Mouse (Mus musculus): ENCODE measurements around the gene Gp9. TPM values are rescaled to one million over a fixed set of nuclear protein-coding genes. Genes with fewer than 3 reads are reported as not detected.

Gene Gp9
- polyA plus RNA-seq, 1 experiment from 2014 or later, result 2.6 TPM

GRCm38 (mm10) chr6:87808521-87808920 lies 30.6 kb downstream of the Gp9 start:
- WGBS, result 78% methylated on average over 3 of the region's 3 CpGs
- no peak overlapping the region for H3K4me3 ChIP-seq
- H3K9me3 ChIP-seq, result no peaks in the 10 kb centered on the region
- no peak overlapping the region for H3K27ac ChIP-seq (replicated peaks)
- H3K36me3 ChIP-seq (replicated peaks), result peaks cover 7% of the 10 kb centered on the region
- H3K4me1 ChIP-seq, result peaks cover 33% of the 10 kb centered on the region
- H3K27me3 ChIP-seq (replicated peaks; ENCODE audit: low read depth, poor library complexity, severe bottlenecking), result peaks cover 11% of the 10 kb centered on the region
- no peak for DNase-seq (ENCODE audit: low spot score)

GRCm38 (mm10) chr6:87809144-87809543 lies 31.3 kb downstream of the Gp9 start:
- no peak overlapping the region for H3K4me3 ChIP-seq
- 99% methylated on average over 2 of the region's 2 CpGs for WGBS
- H3K9me3 ChIP-seq, result no peaks in the 10 kb centered on the region

DNA sequence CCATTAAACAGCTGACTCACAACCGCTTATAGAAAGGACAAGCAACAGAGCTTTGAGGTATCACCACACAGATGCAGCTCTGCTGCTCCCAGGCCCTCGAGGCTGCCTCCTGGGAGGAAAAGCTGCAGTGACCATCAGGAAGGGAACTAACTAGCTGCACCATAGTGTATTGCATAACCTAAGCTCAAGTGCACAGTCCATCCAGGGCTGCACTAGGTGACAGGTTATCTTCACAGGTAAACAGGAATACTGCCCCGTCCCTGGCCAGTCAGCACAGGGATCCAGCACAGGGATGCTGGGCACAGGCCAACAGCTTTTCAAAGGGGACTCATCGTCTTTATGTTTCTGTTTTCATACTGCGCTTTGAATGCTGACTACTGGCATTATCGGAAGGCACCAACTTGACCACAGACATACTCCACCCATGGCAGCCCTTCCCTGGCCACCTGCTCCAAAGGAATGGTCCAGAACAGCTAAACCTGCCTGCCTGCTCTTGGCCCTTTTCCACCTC lies 31.8 kb downstream of the Gp9 start:
- 91% methylated on average over 6 of the region's 6 CpGs for WGBS
- Histone ChIP-seq H3K4me3 (no peak overlapping the region), H3K9me3 (no peaks in the 10 kb centered on the region), H3K27me3 (replicated peaks; ENCODE audit: low read depth, poor library complexity, severe bottlenecking) (peaks cover 11% of the 10 kb centered on the region), H3K36me3 (replicated peaks) (peaks cover 16% of the 10 kb centered on the region), H3K4me1 (peaks cover 33% of the 10 kb centered on the region), H3K27ac (replicated peaks) (no peak overlapping the region)
- DNase-seq (ENCODE audit: low spot score), result no peak

More at GRCm38 (mm10) chr6:87809144-87809543, 31.3 kb downstream of the Gp9 start:
- Histone ChIP-seq H3K4me1 (peaks cover 33% of the 10 kb centered on the region), H3K36me3 (replicated peaks) (peaks cover 12% of the 10 kb centered on the region), H3K27me3 (replicated peaks; ENCODE audit: low read depth, poor library complexity, severe bottlenecking) (peaks cover 11% of the 10 kb centered on the region), H3K27ac (replicated peaks) (no peak overlapping the region)
- DNase-seq (ENCODE audit: low spot score), result no peak

- Histone ChIP-seq H3K27ac (replicated peaks) (no peak overlapping the region), H3K4me1 (peaks cover 33% of the 10 kb centered on the region), H3K27me3 (replicated peaks; ENCODE audit: low read depth, poor library complexity, severe bottlenecking) (peaks cover 11% of the 10 kb centered on the region), H3K4me3 (peak overlapping the region; percentile 78), H3K36me3 (replicated peaks) (peaks cover 22% of the 10 kb centered on the region), H3K9me3 (no peaks in the 10 kb centered on the region)
- no peak for DNase-seq (ENCODE audit: low spot score)
- 46% methylated on average over 6 of the region's 6 CpGs for WGBS
Observed at GRCm38 (mm10) chr6:87810311-87810710, 32.4 kb downstream of the Gp9 start.

DNA sequence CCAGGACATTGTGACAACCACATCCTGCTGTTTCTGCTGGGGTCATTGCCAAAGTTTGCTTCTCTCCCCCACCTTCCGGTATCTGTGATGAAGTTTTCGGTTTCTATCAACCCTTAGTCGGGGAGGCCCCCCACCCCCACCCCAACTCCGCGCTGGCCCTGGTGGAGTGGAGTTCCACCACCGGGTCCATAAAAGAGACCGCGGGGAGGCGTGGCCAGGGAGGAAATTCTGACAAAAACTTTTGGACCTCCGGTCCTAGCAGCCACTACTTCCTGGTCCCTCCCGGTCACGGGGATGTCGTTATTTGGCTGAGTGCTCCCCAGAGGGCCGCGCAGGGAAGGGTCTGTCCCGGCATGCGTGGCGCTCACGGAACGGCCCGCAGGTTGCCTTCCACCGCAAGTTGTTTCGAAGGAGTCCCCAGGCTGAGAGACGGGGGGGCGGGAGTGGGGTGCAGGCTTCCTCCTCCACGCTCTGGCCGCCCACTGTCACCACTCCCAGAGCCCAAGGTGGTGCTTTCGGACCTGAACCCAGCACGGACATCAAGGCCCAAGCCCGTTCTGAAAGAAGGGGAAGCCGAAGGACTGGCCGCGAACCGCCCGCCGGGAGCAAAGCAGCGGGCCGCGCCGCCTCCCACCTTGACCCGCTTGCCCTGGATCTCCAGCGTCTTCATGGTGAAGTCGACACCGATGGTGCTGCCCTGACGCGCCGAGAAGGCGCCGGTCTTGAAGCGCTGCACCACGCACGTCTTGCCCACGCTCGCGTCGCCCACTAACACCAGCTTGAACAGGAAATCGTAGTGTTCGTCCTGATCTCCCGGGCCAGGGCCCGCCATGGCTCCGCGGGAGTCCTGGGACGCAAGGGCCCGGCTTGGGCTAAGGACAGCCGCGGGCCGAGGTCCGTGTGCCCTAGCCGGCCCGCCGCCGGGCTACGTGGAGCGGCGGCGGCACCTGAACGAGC lies 33.1 kb downstream of the Gp9 start:
- peak; percentile 60 for DNase-seq (ENCODE audit: low spot score)
- WGBS, result 1% methylated on average over 77 of the region's 77 CpGs
- H3K27ac ChIP-seq (replicated peaks), result peak overlapping the region; percentile 81

DNA sequence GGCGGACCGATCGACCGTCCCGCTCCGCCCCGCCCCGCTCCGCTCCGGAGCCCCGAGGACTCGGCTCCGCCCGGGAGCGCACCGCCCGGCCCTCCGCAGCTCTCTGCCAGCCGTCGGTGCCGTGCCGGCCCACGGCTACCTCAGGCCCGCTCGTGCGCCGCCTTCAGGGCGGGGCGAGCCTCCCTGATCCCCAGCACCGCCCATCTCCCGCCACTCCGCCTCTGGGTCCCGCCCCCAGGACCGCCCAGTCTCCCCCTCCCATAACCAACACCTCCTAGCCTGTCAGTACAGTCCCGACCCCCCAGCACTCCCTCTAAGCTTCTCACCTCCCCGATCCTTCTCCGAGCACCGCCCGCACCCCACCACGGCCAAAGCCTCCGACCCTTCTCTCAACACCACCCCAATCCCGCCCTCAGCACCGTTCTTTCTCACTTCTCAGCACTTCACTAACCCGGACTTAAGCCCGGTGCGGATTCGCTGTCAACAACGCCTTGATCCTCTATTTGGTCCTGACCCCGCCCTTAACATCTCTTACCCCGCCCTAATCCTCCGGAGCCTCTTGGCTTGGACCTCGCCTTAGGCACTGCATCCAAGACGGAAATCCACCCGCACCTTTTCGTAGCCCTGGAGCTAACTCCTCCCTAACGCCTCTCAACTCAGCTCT lies 33.9 kb downstream of the Gp9 start, which contains the start of gene Rab43:
Gene Rab43, minus strand, starts transcription at position 490 of the 664 bp plus-strand sequence.
- Histone ChIP-seq H3K27ac (replicated peaks) (peak within 1 kb of the TSS; percentile 81), H3K9me3 (no peaks in the 10 kb centered on the region), H3K27me3 (replicated peaks; ENCODE audit: low read depth, poor library complexity, severe bottlenecking) (peaks cover 11% of the 10 kb centered on the region), H3K4me3 (peak within 1 kb of the TSS; percentile 78), H3K36me3 (replicated peaks) (peaks cover 34% of the 10 kb centered on the region), H3K4me1 (peaks cover 33% of the 10 kb centered on the region)
- under 1% methylated on average over 56 of the region's 56 CpGs for WGBS
- DNase-seq (ENCODE audit: low spot score), result peak; percentile 92

More for the DNA sequence above, 33.1 kb downstream of the Gp9 start:
- Histone ChIP-seq H3K4me3 (peak overlapping the region; percentile 78), H3K36me3 (replicated peaks) (peaks cover 26% of the 10 kb centered on the region), H3K4me1 (peaks cover 33% of the 10 kb centered on the region), H3K9me3 (no peaks in the 10 kb centered on the region), H3K27me3 (replicated peaks; ENCODE audit: low read depth, poor library complexity, severe bottlenecking) (peaks cover 11% of the 10 kb centered on the region)

DNA sequence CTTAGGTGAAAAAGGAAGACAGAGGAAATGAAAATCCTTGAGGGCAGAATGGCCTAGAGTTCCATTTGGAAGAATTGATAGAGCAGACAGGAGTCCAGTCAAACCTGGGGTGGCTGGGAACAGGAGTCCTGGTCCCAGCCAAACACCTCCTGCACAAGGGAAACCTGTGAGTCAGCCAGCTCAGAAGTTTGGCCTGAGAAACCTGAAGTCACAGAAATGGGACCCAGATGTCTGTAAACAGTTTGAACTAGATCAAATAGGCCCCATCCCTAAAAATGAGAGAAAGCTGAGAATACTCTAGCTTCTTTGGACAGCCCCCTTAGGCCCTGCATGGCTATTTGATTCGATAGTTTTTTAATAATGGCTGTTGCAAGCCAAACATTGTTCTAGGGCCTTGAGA lies 34.8 kb downstream of the Gp9 start:
- H3K4me3 ChIP-seq, result peak overlapping the region; percentile 78
- H3K4me1 ChIP-seq, result peaks cover 29% of the 10 kb centered on the region
- H3K36me3 ChIP-seq (replicated peaks), result peaks cover 42% of the 10 kb centered on the region
- 83% methylated on average over 1 of the region's 1 CpGs for WGBS
- H3K27me3 ChIP-seq (replicated peaks; ENCODE audit: low read depth, poor library complexity, severe bottlenecking), result peaks cover 11% of the 10 kb centered on the region
- DNase-seq (ENCODE audit: low spot score), result no peak
- no peaks in the 10 kb centered on the region for H3K9me3 ChIP-seq
- no peak overlapping the region; the same call in 1 of the 2 replicates for H3K27ac ChIP-seq (replicated peaks)

- Histone ChIP-seq H3K27me3 (replicated peaks; ENCODE audit: low read depth, poor library complexity, severe bottlenecking) (peaks cover 9% of the 10 kb centered on the region), H3K9me3 (no peaks in the 10 kb centered on the region), H3K27ac (replicated peaks) (no peak overlapping the region), H3K36me3 (replicated peaks) (peaks cover 61% of the 10 kb centered on the region), H3K4me1 (peaks cover 29% of the 10 kb centered on the region), H3K4me3 (no peak overlapping the region)
- 94% methylated on average over 5 of the region's 5 CpGs for WGBS
- no peak for DNase-seq (ENCODE audit: low spot score)
Observed at GRCm38 (mm10) chr6:87814486-87814885, 36.6 kb downstream of the Gp9 start.

DNA sequence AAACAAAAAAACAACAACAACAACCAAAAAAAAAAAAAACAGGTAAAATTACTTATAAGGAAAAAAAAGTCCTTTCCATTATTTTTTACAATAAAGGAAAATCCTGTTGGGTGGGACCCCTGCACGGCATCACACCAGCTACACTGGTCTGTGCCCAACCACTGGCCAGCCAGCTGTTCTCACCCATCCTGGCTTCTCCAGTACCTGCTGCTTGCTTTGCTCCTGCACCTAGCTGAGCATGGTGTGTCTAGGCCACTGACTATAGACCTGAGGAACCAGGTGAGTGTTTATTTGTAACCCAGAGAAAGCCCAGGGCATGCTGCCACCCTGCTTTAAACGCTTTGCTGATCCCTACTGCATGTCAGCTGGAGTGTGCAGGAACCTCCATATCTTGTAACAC lies 42.5 kb downstream of the Gp9 start:
- Histone ChIP-seq H3K27me3 (replicated peaks; ENCODE audit: low read depth, poor library complexity, severe bottlenecking) (no peaks in the 10 kb centered on the region), H3K4me1 (no peaks in the 10 kb centered on the region), H3K27ac (replicated peaks) (no peak overlapping the region), H3K9me3 (no peaks in the 10 kb centered on the region), H3K4me3 (no peak overlapping the region), H3K36me3 (replicated peaks) (peaks cover 99% of the 10 kb centered on the region)
- WGBS, result 95% methylated on average over 2 of the region's 2 CpGs
- DNase-seq (ENCODE audit: low spot score), result no peak

Other genes with a start within 250 kb of the Gp9 start
- 3.2 and 3.4 TPM in 2 replicates for gene Arhgap25, start 244.8 kb upstream of the Gp9 start, polyA plus RNA-seq (2016; fragmentation: Nextera tagmentation; extraction: Ambion mirVana)
- gene Prokr1, start 187.3 kb upstream of the Gp9 start, polyA plus RNA-seq (2016; fragmentation: Nextera tagmentation; extraction: Ambion mirVana), result 0.87 and 1.2 TPM in 2 replicates
- gene Aplf, start 105.9 kb upstream of the Gp9 start, polyA plus RNA-seq (2016; fragmentation: Nextera tagmentation; extraction: Ambion mirVana), result 12.9 and 13.1 TPM in 2 replicates
- gene Efcc1, start 47.2 kb upstream of the Gp9 start, polyA plus RNA-seq (2016; fragmentation: Nextera tagmentation; extraction: Ambion mirVana), result 0.61 and 1.4 TPM in 2 replicates
- gene Rab43, start 34.1 kb downstream of the Gp9 start, polyA plus RNA-seq (2016; fragmentation: Nextera tagmentation; extraction: Ambion mirVana), result 4.1 and 5.5 TPM in 2 replicates
- 2.8 and 3.2 TPM in 2 replicates for gene Gm45140, start 57.7 kb downstream of the Gp9 start, polyA plus RNA-seq (2016; fragmentation: Nextera tagmentation; extraction: Ambion mirVana)
- gene Isy1, start 60.7 kb downstream of the Gp9 start, polyA plus RNA-seq (2016; fragmentation: Nextera tagmentation; extraction: Ambion mirVana), result 69.4 and 69.8 TPM in 2 replicates
- 1,409 and 1,454 TPM in 2 replicates for gene Cnbp, start 73.0 kb downstream of the Gp9 start, polyA plus RNA-seq (2016; fragmentation: Nextera tagmentation; extraction: Ambion mirVana)
- gene Copg1, start 109.7 kb downstream of the Gp9 start, polyA plus RNA-seq (2016; fragmentation: Nextera tagmentation; extraction: Ambion mirVana), result 157 and 159 TPM in 2 replicates
- gene Hmces, start 135.9 kb downstream of the Gp9 start, polyA plus RNA-seq (2016; fragmentation: Nextera tagmentation; extraction: Ambion mirVana), result 64.0 and 67.1 TPM in 2 replicates
- 29.2 and 35.8 TPM in 2 replicates for gene H1fx, start 203.6 kb downstream of the Gp9 start, polyA plus RNA-seq (2016; fragmentation: Nextera tagmentation; extraction: Ambion mirVana)

Measured in embryonic facial prominence, embryonic 10.5 days (tissue).